Mouse (Mus musculus) mouse trophoblast stem cell (cell line): ENCODE results near the gene Prr18.

Experiments
- in situ Hi-C, 2 experiments: fragments of 300-500 bp; cut with MseI, MboI; formaldehyde crosslinking; loops; 2 replicates in 1 of 2; 3 replicates in 1 of 2; pipeline ENCODE4 v1.15.1; 2025

Gene Prr18

GRCm38 (mm10) chr17:8340407-8341359 is 3.4 kb downstream of the Prr18 start:
- in situ Hi-C loops: no loop called here

- in situ Hi-C loops: no loop called here
Measured at GRCm38 (mm10) chr17:8341360-8341963, 4.2 kb downstream of the Prr18 start.

GRCm38 (mm10) chr17:8342706-8343105 is 5.4 kb downstream of the Prr18 start:
- in situ Hi-C loops: no loop called here

GRCm38 (mm10) chr17:8343416-8343815 is 6.2 kb downstream of the Prr18 start:
- in situ Hi-C loops: no loop called here

- in situ Hi-C loops: no loop called here
Measured at GRCm38 (mm10) chr17:8347765-8348285, 10.6 kb downstream of the Prr18 start.

- in situ Hi-C loops: no loop called here
Measured at GRCm38 (mm10) chr17:8348941-8349340, 11.7 kb downstream of the Prr18 start.

- in situ Hi-C loops: no loop called here
Measured at GRCm38 (mm10) chr17:8351088-8351487, 13.8 kb downstream of the Prr18 start.

GRCm38 (mm10) chr17:8355692-8356091 is 18.4 kb downstream of the Prr18 start, which contains the start of gene T2:
TSS of gene T2 (plus strand) at chr17:8355992.
- in situ Hi-C loops: no loop called here

GRCm38 (mm10) chr17:8357498-8357897 is 20.2 kb downstream of the Prr18 start:
- in situ Hi-C loops: no loop called here

GRCm38 (mm10) chr17:8360876-8361275 is 23.6 kb downstream of the Prr18 start:
- in situ Hi-C loops: loop anchor here in 1 of 2 experiments (10.0 kb wide), 1 partner anchor 106 kb away; no protein-coding TSS in a partner anchor

GRCm38 (mm10) chr17:8361281-8362103 is 24.2 kb downstream of the Prr18 start:
- in situ Hi-C loops: loop anchor here in 1 of 2 experiments (10.0 kb wide), 1 partner anchor 107 kb away; no protein-coding TSS in a partner anchor

- in situ Hi-C loops: loop anchor here in 1 of 2 experiments (10.0 kb wide), 1 partner anchor 113 kb away; no protein-coding TSS in a partner anchor
Measured at GRCm38 (mm10) chr17:8367514-8368480, 30.5 kb downstream of the Prr18 start.

GRCm38 (mm10) chr17:8368570-8368969 is 31.3 kb downstream of the Prr18 start:
- in situ Hi-C loops: loop anchor here in 1 of 2 experiments (10.0 kb wide), 1 partner anchor 114 kb away; no protein-coding TSS in a partner anchor

- in situ Hi-C loops: loop anchor here in 1 of 2 experiments (10.0 kb wide), 1 partner anchor 114 kb away; no protein-coding TSS in a partner anchor
Measured at GRCm38 (mm10) chr17:8369171-8369570, 31.9 kb downstream of the Prr18 start.

GRCm38 (mm10) chr17:8370634-8371229 is 33.5 kb downstream of the Prr18 start:
- in situ Hi-C loops: loop anchor here in 1 of 2 experiments (10.0 kb wide), 1 partner anchor 116 kb away; no protein-coding TSS in a partner anchor

GRCm38 (mm10) chr17:8371834-8372233 is 34.6 kb downstream of the Prr18 start:
- in situ Hi-C loops: loop anchor here in 1 of 2 experiments (10.0 kb wide), 1 partner anchor 117 kb away; no protein-coding TSS in a partner anchor

GRCm38 (mm10) chr17:8372286-8373046 is 35.2 kb downstream of the Prr18 start:
- in situ Hi-C loops: loop anchor here in 1 of 2 experiments (10.0 kb wide), 1 partner anchor 118 kb away; no protein-coding TSS in a partner anchor

GRCm38 (mm10) chr17:8377298-8377697 is 40.0 kb downstream of the Prr18 start:
- in situ Hi-C loops: loop anchor here in 1 of 2 experiments (10.0 kb wide), 1 partner anchor 122 kb away; no protein-coding TSS in a partner anchor
